Mouse (Mus musculus) T-cell, adult 2 months (primary cell): ENCODE data around the gene Pnpla3.

Experiments
- DNase-seq: peaks from one replicate; pipeline ENCODE4 v3.0.0; 2022; ENCODE audit warnings: low spot score

The Pnpla3 gene

DNA sequence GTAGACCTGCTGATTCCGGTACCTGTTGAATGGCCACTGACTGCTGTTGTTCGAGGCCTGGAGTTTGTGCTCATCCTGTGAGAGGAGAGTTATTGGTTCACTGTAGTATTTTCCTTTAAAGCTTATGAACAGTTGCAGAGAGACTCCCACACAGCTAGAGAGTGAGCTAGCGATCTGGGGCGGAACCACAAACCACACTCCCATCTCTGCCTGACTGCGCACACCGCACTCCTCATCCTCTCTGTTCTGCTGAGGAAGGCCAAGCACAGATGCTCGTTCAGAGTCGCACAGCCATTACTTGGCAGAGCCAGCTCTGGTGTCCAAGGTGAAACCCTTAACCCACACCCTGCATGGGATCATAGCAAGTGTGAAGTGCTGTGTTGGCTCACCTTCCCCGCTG, 11.1 kb downstream of the Pnpla3 start:
- no peak for DNase-seq

DNA sequence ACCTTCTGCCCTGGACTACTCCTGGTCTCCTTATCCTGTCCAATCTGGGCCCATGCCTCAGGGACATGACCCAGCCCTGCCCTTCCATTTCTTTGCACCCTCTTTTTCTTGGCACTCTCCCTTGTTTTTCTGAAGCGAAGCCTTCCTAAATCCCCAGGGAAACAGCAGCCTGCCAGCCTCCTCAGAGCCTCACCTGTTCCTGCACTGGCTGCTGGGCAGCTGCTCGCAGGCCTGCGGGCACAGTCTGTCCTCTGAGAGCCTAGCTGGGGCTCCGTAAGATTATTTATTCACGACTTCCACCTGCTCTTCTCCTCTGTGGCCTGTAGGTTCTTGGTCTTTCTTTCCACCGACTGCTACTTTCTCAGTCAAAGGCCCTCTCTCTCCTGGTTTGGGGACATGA, 14.4 kb downstream of the Pnpla3 start:
- no peak for DNase-seq

DNA sequence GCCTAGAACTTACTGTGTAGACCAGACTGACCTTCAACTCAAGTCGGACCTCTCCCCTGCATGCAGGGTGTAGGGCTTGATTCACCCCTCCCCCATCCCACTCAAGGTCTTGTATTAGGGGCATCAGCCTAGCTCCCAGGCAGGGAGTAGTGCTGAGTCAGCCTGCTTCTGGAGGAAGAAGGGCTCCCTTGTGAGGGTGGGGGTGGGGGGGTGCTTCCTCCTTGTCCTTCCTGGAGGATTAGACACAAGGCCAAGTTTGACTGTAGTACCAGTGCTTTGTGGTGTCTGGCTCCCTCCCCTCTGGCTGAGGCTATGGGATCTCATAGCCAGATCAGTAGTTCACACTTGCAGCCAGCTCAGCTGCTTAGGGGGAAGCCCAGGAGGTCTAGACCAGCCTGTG, 16.3 kb downstream of the Pnpla3 start:
- DNase-seq = no peak

DNA sequence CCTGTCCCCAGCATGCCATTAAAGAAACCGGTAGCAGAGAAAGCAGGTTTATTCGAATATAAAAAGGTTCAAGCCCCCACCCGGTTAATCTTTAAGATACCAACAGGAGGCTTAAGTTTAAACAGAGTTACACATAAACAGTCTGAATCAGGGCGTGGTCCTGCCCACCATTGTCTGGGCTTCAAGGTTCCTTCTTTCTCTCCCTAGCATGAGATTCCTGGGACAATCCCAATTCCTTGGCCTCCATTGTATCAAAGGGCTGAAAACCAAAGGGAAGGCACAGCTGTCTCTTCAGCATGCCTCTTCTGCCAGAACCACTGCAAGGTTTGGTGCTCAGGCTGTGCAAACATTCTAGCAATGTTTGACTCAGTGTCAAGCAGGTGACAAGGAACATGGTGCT, 18.6 kb downstream of the Pnpla3 start:
- no peak for DNase-seq

DNA sequence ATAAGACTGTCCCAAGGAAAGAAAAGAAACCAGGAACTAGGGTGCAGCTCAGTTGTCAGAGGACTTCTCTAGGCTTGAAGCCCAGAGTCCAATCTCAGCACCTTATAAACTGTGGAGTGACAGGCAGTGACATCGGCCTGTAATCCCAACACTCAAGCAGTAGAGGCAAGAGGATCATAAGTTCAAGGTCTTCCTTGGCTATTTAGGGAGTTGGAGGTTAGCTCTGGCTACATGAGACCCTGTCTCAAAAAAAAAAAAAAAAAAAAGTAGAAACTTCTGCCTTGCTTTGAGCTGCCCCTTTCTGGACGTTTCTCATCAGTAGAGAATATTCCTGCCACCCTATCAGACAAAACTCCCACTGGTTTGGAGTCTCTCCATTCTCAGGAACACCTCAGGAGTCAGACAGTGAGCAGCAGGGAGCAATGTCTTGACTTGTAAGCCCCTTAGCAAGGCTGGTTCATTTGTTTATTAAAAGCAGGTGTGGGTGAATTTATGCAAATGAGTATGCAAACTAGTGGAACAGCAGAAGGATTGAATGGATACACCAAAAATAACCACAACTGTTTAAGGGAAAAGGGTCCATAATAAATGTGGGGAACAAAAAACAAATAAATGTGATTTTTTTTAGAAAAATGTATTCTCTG, 21.4 kb downstream of the Pnpla3 start:
- no peak for DNase-seq

DNA sequence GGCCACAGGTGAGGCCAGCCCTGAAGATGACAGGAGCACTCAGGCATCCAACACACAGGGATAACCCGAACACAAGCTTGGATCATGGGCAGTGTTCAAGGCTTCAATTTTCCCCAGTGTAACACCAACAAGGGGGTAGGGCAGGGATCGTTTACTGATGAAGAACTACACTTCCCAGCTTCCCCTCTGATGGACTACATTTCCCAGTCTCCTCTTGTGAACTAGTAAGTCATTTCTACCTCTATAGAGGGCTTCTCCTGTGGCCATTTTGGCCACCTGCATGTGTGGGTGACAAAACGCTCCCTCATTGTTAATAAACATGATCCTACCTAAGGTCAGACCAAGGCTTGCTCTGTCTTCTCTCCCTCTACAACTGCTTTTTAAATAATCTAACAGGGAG, 22.2 kb downstream of the Pnpla3 start:
- no peak for DNase-seq

DNA sequence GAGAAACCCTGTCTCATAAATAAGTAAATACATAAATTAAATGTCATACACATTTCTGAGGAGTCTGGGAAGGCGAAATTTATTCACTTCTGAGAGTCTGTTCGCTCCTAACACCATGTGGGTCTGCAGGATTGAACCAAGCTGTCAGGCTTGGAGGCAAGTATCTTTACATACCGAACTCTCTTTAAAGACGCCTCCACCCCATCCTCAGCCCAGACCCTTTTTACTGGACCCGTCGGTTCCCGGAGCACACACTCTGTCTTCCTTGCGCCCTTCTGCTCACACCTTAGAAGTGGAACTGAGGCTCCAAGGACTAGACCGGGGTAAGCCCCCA, 24.1 kb downstream of the Pnpla3 start:
- DNase-seq = no peak

DNA sequence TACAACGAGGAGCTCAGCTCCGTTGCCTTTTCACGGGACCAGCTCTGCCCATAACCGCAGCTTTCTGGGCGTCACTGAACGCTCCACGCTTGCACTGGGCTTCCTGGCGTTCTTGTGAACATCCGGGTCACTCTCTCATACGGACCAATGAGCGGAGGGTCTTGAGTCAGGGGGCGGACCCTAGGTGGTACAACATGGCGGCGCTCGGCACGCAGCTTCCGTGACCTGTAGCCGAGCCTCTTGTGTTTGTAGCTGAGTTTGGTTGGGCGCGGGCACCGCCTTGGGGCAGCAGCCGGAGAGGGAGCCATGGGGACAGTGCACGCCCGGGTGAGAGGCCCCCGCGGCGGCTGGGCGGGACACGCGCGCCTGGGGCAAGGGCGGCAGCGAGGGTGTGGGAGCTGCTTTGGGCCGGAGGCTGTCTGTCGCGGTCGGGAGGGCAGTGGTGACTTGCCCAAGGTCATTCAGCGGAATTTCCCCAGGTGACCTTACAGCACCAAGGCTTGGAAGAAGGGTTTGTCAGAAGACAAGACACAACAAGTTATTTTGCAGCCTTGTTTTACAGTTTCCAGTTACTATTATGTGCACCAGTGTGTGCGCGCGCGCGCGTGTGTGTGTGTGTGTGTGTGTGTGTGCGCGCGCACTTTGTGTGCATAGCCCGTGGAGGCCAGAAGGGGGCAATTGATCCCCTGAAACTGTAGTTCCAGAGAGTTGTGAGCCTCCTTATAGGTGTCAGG, 24.6 kb downstream of the Pnpla3 start, which contains the start of gene Samm50:
Samm50 (plus strand) TSS at position 184 of the 734 bp plus-strand sequence.
- peak; percentile 93 for DNase-seq

DNA sequence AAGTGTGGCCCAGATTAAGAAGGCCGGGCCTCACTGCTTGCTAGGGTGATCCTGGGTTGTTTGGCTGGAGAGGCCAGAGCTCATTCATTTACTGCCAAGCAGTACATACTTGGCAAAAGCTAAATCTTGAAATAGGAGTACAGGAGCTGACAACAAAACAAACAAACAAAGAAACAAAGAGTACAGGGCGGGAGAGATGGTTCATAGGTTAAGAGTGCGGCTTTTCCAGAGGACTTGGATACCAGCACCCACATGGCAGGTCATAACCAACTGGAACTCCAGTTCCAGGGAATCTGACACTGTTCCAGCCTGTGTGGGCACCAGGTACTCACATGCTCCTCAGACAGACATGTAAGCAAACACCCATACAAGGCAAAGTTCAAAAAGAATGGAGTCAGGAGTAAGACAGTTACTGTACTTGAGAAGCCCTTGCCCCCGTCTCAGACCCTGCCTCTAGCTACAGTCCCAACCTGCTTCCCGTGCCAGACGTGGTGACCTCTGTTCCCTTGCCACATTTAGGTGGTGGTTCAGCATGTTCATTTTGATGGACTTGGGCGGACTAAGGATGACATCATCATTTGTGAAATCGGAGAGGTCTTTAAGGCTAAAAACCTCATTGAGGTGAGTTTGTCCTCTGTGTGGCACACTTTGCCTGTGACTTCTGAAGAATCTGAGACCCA, 29.0 kb downstream of the Pnpla3 start:
- no peak for DNase-seq

DNA sequence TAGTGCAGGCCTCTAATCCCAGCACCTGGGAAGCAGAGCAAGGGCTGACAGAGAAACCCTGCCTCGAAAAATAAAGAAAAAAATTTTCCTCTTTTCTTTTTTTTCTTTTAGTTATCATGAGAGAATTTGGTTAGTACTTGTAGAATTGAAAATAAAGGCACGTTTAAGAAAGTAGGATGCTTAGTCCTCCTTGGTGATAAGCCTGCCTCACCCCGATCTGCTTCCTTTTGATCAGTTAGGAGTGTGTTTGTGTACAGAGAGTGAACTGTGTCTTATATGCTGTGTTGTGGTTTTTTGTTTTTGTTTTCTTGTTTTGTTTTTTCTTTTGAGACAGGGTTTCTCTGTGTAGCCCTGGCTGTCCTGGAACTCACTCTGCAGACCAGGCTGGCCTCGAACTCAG, 39.7 kb downstream of the Pnpla3 start:
- no peak for DNase-seq

DNA sequence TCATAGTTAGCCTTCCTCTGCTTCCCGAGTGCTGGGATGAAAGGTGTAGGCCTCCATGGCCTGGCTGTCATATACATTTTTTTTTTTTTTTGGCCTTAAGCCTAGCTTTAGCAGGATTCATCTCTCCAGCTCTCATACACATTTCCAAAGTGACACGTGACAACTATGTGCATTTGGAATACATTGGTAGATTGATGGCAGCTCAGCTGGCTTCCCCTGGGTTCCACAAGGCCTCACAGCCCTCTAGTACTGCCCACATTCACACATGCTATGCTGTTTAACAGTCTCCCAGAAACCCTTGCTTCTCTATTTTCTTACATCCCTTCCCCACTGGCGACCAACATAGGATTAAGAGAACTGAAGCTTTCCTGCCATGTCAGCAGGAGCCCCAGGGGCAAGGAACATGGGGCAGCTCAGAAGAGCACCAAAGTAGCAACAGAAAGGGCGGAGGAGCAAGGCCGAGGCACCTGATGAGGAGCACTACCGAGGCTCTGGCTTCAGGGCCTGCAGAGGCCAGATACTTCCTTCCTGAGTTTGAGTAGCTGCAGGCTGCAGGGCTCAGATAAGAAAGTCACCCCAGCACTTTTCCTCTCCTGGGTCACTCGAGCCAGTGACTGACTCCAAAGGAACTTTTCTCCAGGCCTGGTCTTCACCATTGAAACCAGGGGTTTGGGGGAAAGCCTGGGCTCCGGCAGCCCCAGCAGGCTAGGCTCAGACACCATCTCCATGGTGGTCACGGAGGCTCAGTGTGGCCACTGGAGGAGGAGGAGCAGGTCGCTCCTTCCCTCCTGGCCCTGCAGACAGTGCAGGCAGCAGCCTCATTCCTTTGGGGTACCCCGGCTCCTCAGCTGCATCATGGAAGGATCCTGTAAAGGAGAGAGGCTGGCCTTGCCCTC, 42.1 kb downstream of the Pnpla3 start:
- no peak for DNase-seq

DNA sequence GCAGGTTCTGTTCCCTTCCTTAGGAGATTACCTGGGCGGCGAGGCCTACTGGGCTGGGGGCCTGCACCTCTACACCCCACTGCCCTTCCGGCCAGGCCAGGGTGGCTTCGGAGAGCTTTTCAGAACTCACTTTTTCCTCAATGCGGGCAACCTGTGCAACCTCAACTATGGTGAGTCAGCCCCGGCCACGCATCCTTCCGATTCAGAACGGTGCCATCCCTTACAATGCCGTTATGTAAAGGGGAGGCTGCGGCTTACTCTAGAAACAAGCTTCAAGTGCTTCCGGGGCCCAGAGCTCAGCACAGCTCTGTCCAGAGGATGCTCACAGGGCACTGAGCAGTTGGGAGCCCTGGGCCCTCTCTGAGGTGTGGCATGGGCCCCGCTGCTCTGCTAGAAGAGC, 42.8 kb downstream of the Pnpla3 start:
- no peak for DNase-seq

DNA sequence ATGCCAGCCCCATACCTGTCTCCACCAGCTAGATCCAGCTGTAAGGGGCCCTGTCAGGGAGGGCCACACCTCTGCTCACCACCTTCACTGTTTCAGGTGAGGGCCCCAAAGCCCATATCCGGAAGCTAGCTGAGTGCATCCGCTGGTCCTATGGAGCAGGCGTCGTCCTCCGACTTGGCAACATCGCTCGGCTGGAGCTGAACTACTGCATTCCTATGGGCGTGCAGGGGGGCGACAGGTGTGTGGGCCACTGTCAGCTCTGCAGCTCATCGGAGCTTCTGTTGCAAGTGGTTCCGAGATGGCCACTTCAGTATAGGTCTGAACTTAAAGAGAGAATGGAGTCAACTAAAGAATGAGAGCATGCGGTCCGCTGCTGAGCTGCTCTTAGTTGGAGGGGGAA, 43.3 kb downstream of the Pnpla3 start:
- DNase-seq = no peak

DNA sequence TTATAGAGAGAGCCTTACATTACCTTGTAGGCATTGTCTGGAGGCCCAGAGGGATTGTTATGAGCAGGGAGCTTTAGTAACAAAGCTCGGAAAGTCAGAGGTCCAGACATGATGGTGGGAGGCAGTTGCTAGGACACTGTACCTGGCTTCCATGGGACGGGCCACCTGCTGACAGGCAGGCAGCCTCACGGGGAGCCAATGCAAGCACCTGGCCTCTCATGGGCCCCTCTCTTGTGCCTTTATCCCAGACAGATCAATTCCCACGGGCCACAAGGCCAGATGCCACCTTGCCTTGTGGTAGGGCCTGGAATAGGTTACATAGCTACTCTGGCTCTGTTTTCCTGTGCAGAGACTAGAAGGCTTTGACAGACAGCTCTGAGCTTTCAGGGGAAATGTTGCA, 43.9 kb downstream of the Pnpla3 start:
- no peak for DNase-seq

DNA sequence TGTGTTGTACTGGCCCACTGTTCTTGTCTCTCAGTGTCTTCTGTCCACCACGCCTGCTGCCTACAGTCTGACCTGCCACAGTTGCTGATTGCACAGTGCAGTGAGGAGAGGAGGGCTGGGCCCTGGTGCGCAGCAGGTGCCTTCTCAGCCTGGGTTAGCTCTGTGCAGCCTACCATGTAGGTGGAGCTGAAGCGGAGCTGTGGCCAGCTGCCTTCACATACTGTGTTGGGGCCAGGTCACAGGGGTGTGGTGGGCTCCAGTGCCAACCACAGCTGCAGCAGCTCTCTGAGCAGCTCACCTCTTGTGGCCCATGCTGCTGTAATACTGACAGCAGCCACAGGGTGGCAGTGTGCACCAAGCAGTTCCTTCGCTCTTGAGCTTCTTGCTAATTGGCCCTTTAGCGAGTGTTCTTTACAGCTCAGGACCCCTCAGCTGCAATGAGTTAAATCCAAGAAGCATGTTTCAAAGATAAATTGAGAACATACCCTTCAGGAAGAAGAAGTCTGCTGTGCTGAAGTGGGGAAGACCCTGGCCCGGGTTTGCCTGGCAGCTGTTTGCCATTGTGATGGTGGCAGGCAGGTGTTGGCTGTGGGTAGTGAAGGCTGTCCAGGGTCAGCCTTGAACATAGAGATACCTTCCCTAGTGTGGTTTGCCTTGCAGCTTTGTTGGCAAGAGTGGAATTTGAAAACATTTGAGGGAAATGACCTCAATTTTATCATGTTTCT, 44.6 kb downstream of the Pnpla3 start:
- DNase-seq = peak; percentile 42

DNA sequence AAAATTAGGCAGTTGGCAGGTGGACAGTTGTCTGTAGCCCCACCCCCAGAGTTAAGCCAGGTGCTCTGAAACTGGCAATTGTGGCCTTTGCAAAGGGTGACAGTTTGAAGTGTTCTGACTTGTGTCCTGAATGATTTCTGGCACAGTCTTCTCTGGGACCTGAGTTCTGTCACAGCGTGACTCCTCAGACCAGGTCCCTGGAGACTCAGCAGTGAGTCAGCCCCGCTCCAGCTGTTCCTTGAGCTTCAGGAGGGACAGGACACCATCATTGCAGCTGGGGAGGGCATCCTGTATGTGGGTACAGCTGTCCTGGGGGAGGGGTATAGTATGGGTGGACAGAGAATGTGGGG, 45.1 kb downstream of the Pnpla3 start:
- no peak for DNase-seq

DNA sequence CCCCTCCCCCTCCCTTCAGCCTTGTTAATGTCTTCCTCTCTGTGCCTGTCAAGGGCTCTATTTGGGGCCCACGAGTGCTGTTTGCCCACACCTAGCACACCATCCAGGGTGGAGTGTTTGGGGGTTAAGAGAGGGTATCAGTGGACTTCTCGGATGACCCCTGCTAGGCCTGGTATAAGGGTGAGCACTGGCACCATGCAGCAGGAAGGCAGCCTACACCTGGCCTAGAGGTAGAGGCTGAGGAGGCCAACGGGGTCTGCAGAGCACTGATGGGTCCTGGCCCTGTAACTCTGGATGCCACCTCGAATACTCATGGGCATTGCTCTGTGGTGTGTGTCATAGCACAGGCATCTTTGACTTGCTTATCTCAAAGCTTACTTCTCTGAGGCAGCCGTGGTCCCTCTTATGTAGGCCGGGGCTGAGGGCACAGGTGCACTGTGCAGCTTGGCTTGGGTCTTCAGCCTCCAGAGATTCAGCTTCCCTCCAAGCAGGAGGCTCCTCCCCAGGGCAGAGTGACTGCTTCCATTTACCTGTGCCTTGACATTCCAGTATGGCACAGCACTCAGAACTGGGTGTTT, 45.6 kb downstream of the Pnpla3 start:
- DNase-seq = no peak

DNA sequence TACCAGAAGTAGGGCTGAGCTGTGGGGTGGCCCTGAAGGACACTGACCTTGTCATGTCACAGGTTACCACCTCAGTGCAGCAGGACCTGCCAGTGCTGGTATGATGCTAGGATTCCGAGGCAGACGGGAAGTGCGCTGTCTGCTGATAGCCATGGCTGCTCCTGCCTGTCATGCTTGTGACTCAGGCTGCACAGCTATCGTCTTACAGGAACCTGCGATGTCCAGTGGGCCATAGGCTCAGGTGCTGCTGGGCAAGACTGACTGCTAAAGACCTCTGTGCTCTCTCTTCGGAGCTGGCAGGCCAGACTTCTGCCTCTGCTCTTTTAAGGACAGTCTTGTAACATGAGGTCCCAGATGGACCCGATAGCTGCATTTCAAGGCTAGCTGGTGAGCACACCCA, 46.8 kb downstream of the Pnpla3 start:
- no peak for DNase-seq

DNA sequence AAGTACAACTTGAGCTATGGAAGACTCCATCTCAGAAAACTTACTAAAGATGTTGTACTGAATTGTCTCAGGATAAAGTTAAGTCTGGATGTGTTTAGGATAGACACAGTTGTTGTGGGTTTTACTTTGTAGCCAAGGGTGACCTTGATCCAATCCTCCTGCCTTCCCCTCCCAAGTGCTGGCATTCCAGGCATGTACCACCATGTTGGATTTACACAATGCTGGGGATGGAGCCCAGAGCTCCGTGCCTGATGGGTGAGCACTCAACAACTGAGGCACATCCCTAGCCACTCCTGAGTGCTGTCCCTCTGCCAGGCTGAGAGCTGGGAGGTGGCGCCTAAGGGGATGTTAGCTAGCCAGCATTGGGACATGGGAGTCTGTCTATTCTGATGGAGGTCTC, 47.6 kb downstream of the Pnpla3 start:
- no peak for DNase-seq

DNA sequence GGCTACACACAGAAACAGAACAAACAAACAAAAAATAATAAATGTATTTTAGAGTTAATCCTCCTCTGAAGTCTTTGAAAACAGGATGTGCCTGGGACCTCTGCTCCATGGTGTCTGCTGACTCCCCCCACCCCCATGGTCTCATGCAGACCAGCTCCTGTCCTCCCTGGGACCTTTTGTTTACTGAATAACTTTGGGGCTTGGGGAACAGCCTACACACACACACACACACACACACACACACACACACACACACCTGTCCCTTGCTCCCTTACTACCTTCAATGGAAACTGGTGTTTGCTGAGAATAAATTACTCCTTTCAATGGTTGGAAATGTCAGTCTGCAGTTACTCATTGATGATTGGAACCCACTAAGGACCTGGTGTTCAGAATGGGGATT, 48.4 kb downstream of the Pnpla3 start:
- no peak for DNase-seq

DNA sequence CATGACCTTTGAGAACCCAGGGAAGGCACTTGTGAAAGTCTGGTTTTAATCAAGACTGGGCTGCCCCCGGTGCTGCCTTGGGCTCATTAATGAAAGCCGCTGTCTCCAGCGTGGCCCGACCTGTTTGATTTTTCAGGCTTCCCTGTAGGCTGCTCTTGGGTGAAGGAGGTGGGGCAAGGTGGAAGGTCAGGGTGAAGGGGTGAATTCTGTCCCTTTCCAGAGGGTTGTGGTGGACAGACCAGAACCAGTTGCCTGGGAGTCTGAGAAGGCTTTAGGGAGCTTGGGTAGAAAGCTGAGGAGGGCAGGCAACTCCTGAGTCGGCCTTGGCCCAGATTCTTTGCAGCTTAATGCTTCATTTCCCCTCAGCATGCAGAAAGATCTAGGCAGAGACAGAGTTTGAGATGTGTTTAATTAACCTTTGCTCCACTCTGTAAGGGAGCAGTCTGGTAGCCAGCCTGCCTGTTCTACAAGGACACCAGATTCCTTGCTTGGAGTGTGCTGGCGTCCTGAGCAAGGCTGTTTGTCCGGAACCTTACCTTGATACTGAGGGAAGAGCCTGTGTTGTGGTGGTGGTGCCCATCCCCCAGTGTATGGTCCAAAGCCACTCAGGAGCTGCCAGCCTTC, 48.9 kb downstream of the Pnpla3 start:
- no peak for DNase-seq
